Mouse (Mus musculus) left cerebral cortex, adult 8-10 months (tissue): ENCODE measurements around the gene Olfr97. TPM values are rescaled to one million over a fixed set of nuclear protein-coding genes. Genes with fewer than 3 reads are reported as not detected.
"Not testable (repeated sequence)": the region's sequence is repeated elsewhere in the genome, so short reads cannot be mapped to it uniquely, and the experiment has no call there.

Experiments
- DNase-seq, 2 experiments: peaks; one replicate each; pipeline ENCODE4 v3.0.0; 2022; ENCODE audit warnings: low spot score in 2 of 2
- total RNA-seq, 4 experiments: library from RNA; stranded (reverse); gene quantifications; 2 replicates each; pipeline ENCODE4 v1.2.4; 2022

Gene Olfr97
- not detected for total RNA-seq

DNA sequence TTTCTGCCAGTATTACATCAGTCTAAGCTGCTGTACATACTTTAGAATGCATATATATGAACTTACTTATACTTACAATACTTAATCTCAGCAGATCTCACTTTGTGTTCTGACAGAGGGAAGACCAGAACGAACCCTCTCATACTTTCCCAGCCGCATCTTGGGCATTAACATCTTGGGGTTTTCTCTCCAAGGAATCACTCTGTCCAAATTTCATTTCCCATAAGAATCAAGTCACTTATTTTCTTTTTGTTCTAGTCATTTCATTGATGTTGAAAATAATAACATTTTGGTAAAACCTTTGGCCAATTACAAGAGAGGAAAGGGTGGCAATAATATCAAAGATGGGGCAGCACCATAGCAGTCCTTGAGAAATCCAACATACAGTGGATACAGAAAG, at the start of gene Olfr97:
Olfr97 (minus strand) TSS at position 101 of the 400 bp plus-strand sequence.
- not testable (repeated sequence) for DNase-seq

DNA sequence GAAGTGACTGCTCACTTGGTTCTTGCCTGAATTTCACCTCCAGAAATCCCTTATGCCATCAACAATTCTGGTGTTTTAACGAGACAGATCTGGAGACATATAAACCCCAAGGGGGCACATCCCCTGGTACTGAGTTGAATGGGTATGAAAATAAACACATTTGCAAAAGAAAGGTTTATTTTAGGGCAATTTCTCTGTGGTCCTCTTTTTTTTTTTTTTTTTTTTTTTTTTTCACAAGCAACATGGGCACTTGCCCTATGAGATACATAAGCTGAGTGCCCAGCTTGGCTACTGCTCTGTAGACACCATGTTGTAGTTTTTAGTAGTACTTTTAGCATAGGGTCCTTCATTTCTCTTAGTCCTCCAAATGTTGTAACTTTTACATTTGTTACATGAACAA, 46.2 kb upstream of the Olfr97 start, which contains the start of gene Olfr99:
Olfr99 (minus strand) TSS at position 101 of the 400 bp plus-strand sequence.
- no peak for DNase-seq

DNA sequence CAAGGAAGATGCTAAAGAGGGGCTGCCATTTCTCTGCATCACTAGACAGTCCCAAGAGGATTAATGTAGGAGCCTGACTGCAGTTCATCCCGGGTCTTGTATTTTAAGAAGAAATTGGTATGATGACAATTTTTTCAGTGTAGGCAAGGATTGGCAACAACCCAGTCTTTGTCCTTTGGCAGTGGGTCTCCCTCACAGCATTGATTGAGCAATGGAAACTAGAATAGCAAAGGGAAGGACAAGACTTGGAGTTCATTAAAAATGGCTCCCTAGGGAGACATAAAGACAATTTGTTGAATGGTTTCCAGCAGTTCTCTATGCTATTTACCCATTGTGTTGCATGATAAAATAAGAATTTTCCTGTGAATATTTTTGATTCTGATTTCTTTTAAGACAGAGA, 43.2 kb upstream of the Olfr97 start:
- no peak for DNase-seq

DNA sequence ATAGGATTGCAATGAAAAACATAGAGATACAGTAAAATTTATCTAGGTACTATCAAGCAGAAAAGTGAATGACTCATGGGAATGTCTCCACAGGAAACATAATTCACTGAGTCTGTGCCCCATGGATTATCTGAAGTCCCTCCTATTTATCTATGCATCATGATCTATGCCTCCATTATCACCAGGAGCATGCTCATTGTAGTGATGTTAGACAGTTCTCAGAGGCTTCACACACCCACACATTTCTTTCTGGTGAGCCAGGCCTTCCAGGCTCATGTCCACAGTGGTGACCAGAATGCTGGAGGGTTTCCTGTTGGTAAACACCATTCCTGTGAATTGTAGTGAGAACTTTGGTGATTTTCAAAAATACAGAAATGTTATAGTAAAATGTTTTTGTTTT, 39.4 kb upstream of the Olfr97 start:
- DNase-seq, result no peak

DNA sequence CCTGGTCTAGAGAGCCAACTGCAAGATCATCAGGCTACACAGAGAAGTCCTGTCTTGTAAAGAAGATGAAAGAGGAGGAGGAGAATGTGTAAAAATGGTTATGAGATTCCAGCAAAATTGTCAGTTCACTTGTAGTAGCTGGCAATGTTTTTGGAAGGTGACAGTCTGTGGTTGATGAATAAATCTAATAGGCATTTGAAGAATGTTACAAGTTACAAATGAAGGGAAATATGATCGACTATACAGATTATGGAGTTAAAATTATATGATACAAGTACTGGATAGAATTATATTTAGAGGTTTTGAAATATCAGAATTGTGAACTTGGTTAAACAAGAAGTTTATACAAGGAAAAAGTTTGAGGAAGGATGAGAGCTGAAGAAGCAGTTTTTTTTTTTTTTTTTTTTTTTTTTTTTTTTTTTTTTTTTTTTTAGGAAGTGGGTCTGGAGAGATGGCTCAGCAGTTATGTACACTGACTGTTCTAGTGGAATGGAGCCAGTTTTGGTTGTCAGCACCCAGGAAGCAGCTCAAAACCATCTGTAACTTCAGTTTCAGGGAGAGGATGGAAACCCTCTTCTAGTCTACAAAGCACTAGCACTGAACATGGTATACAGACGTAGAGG, 38.6 kb upstream of the Olfr97 start:
- no peak for DNase-seq

DNA sequence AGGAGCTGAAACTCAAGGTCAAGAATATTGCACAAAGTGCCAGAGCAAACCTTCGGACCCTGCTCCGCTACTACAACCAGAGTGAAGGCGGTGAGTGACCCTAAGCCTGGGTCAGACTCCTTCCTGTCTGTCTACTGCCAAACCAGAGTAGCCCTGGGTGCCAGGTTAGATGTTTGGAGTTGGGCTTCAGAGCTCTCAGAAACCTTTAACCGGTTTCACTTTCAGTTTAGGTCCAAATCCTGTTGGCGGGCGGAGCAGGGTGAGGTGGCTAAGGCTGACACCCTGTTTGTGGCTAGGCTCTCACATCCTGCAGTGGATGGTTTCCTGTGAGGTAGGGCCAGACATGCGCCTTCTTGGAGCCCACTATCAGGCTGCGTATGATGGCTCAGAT, 33.6 kb upstream of the Olfr97 start:
- peak in 1 of 2 experiments; percentile 7 for DNase-seq

DNA sequence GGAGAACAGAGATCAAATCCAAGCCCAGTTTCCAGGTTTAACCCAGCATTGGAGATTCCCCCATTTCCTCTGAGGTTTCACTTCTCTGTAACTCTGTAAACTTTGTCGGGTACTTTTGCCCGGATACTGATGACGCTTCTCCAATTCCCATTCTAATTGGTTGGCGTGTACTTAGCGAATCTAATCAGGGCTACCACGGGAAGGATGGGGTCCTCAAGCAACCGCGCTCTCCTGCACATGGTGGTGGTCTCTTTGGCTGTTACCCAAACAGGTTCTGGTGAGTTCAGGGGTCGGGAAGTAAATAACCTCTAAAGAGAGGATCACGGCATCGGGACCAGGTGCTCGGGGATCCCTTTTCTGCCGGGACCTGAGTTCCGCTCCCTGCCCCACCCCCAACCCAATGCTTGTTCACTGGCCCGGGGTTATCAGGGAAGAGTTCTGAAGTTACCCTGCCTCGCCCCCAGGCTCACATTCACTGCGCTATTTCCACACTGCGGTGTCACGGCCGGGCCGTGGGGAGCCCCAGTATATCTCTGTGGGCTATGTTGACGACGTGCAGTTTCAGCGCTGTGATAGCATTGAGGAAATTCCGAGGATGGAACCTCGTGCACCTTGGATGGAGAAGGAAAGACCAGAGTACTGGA, 33.0 kb upstream of the Olfr97 start, which contains the start of gene H2-M3:
H2-M3 (plus strand) TSS at position 163 of the 644 bp plus-strand sequence.
- DNase-seq, result peak; percentile 75 to 95

DNA sequence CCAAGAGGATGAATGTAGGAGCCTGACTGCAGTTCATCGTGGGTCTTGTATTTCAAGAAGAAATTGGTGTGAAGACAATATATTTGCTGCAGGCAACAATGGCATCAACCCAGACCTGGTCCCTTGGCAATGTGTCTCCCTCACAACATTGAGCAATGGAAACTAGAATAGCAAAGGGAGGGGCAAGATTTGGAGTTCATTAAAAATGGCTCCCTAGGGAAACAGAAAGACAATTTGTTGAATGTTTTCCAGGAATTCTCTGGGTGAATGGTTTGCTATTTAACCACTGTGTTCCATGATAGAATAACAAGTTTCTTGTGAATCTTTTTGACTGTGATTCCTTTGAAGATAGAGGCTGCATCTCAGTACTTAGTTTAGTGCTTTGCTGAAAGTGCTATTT, 26.5 kb upstream of the Olfr97 start, which contains the start of gene Olfr98:
Olfr98 (minus strand) TSS at position 124 of the 400 bp plus-strand sequence.
- no peak for DNase-seq

DNA sequence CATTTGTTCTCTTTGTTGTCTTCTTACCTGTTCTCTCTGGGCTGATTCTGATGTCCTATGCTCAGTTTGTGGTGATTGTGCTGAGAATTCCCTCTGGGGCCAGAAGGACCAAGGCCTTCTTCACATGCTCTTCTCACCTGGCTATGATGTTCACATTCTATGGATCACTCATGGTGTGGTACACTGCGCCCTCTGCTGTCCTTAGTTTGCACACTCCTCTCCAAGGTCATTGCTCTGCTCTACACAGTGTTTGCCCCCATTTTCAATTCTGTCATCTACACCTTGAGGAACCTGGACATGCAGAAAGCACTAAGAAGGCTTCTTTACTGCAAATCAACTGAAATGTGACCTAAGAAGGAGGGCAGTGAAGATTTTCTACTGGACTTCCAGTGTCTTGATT, 13.4 kb upstream of the Olfr97 start:
- DNase-seq, result no peak

DNA sequence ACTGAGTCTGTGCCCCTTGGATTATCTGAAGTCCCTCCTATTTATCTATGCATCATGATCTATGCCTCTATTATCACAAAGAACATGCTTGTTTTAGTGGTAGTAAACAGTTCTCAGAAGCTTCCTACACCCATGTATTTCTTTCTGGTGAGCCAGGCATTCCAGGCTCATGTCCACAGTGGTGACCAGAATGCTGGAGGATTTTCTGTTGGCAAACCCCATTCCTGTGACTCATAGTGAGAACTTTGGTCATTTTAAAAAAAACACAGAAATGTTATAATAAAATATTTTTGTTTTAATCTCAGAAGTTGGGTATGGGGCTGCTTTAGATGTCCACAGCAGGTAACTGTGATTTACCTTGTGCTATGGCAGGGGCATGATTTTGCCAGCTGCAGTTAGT, 12.3 kb upstream of the Olfr97 start:
- DNase-seq, result no peak

DNA sequence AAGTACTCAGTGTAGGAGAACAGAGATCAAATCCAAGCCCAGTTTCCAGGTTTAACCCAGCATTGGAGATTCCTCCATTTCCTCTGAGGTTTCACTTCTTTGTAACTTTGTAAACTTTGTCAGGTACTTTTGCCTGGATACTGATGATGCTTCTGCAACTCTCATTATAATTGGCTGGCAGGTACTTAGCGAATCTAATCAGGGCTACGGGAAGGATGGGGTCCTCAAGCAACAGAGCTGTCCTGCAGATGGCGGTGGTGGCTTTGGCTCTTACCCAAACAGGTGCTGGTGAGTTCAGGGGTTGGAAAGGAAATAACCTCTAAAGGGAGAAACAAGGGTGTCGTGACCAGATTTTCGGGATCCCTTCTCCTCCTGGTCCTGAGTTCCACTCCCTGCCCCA, 9.6 kb upstream of the Olfr97 start:
- DNase-seq, result peak; percentile 6 to 14

DNA sequence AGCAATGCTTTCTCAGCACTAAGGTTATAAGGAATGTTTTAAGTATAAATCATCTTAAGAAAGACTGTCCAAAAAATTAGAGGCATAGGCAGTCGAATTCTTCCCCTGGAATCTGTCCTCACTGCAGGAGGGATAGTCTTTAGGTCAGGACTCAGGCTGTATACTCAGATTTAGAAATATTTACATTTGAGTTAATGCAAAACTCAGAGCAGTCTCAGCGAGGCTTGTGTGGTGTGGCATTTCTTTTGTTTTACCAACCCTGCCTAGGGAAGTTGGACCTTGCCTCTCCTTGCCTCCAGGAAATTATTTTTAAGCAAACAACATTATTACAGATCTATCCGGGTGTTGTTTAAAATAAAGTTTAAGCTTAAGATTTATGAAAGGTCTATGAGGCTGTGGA, 5.1 kb upstream of the Olfr97 start:
- no peak for DNase-seq

DNA sequence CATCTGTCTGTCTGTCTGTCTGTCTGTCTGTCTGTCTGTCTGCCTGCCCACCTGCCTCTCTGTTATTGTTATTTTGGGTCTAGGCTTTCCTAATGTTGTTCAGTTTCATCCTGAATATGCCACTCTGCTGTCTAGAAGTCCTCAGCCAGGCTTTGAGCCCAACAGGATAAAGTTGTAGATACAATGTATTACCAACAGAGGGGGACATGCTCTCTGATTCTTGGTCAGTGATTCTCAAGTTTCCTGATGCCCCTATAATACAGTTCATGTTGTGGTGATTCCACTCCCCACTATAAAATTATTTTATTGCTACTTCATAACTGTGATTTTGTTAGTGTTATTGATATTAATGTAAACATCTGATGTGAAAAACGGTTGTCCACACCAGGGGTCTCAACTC, 15.3 kb downstream of the Olfr97 start:
- DNase-seq, result no peak

DNA sequence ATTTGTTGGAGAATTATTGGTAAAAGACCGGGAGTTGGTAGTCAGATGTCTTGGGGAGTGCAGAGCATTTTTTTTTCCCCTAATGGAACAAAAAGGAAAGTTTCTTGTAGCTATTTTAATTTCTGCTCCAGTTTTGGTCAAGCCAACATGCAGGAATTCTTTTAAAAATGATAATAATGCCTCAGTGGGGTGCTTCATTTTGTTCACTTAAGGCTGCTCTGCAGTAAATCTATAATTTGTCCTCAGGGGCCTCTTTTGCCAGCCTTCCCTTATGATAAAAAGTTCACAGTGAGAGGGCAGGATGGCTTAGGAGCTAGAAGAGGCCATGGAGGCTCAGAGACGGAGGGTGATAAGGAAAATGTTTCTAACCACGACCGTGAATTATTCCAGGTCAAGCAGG, 17.3 kb downstream of the Olfr97 start, which contains the start of gene Olfr96:
Olfr96 (plus strand) TSS at position 301 of the 400 bp plus-strand sequence.
- DNase-seq, result no peak

DNA sequence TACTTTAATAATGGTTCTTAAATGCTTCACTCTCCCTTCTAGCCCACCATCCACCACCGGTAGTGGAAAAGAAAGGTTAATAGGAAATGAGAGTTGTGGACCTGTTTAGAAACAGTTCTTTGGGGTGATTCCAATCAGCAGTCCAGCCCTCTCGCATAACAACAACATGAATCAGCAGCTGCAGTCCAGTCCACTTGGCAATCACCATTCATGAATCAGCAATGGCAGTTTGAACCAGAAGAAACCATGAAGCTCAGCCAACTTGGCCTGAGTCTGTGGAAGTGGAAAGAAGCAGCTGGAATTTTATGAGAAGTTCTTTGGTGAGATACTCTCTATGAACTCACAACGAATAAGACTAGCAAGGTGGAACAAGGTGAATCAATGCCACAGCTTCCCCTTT, 18.6 kb downstream of the Olfr97 start:
- no peak for DNase-seq

DNA sequence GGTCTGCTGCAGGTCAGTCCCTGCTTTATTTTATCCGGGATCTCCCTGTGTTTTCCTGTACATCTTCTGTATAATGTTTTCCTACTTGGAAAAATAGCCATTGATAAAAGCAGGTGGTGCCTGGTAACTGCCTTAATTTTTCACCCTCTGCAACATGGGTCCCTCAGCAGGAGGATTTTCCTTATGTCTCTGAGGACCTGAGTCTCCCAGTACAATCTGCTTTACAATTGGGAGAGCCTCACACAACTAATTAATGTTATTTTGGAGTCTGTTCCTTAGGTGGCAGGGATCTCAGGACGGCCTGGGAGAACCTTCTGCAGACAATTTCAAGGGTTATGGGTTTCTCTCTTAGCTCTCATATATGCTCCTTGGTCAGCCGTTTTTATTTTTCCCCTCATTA, 24.1 kb downstream of the Olfr97 start, which contains the start of gene Olfr95:
Olfr95 (minus strand) TSS at position 101 of the 400 bp plus-strand sequence.
- no peak for DNase-seq

DNA sequence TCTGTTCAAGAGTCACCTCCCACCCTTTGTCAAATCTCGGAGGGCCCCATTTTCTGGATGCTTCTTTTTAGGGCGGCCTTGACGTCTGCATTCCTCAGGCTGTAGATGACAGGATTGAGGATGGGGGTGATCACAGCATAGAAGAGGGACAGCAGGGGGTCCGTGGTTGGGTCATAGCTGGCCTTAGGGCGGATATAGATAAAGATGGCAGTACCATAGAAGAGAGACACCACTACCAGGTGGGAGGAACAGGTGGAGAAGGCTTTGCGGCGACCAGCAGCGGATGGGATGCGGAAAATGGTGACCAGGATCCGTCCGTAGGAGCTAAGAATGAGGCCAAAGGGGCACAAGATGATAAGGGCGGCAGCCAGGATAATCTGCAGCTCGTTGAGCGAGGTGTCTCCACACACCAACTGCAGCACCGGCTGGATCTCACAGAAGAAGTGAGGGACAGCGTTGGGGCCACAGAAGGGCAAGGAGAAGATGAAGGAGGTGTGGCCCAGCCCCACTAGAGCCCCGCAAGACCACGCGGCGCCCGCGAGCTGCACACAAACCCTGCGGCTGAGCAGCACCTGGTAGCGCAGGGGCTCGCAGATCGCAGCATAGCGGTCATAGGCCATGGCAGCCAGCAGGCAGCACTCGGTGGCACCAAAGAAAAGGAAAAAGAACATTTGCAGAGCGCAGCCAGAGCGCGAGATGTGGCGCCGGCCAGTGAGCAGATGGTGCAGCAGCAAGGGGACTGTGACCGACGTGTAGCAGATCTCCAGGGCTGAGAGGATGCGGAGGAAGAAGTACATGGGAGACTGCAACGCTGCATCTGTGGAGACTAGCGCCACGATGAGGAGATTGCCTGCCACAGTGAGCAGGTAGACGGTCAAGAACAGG, 26.0 kb downstream of the Olfr97 start:
- DNase-seq, result peak in 1 of 2 experiments; percentile 15

DNA sequence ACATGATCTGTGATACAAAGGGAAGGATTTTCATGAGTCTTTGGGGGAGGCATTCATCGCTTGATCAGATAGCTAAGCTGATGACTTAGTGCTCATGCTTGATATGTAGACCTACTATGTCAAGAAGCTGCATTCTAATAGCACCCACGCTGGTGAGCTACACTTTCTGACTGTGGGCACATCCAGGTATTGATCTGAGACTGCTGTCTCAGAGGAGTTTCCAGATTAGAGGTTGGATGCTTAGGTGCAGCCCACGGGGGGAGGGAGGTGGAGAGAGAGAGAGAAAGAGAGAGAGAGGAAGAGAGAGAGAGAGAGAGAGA, 33.3 kb downstream of the Olfr97 start:
- DNase-seq, result no peak

DNA sequence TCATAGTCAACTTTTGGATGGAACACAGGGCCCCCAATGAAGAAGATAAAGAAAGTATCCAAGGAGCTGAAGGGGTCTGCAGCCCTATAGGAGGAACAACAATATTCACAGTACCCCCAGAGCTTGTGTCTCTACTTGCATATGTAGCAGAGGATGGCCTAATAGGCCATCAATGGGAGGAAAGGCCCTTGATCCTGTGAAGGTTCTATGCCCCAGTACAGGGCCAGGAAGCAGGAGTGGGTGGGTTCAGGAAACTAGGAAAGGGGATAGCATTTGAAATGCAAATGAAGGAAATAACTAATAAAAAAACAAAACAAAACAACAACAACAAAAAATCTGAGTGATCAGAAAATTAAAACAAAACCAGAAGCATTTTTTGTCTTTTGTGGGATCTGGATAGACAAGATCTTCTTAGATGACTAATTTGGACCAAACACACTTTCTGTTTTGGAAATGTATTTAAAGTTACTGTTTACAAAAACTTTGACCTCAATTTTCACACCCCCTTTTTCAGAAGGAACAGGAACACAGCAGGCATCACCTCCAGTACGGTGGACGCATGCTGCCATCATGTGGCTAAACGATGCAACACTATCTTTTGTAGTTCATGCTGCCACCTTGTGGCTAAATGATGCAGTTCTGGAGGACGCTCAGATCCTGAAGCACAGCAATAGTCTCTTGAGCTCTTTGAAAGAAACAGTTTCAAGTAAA, 33.8 kb downstream of the Olfr97 start:
- peak; percentile 57 to 69 for DNase-seq

DNA sequence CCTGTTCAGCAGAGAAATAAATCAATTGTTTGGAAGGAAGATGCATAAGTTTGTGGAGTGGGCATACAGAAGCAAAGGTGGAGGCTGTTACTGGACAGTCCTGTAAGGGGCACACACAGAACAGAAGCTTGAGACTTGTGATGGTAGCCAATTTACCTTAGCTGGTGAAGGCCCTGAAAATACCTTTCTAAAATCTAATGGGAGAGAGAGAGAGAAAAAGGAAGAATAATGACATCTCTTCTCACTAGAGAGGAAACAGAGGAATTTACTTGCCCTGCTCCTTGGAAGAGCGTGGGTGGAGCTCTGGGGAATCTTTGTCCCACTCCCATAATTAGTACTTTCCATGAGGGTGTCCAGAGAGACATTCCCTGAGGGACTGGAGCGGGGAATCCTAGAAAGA, 36.2 kb downstream of the Olfr97 start, which contains the start of gene Olfr94:
Olfr94 (minus strand) TSS at position 101 of the 400 bp plus-strand sequence.
- no peak for DNase-seq
